Mouse (Mus musculus) frontal cortex, postnatal 14 days (tissue): ENCODE measurements around the gene Leng1.

Source experiments
- DNase-seq, 2 experiments: peaks; one replicate each; pipeline ENCODE4 v3.0.0; 2022; ENCODE audit warnings: low spot score in 2 of 2

The Leng1 gene

DNA sequence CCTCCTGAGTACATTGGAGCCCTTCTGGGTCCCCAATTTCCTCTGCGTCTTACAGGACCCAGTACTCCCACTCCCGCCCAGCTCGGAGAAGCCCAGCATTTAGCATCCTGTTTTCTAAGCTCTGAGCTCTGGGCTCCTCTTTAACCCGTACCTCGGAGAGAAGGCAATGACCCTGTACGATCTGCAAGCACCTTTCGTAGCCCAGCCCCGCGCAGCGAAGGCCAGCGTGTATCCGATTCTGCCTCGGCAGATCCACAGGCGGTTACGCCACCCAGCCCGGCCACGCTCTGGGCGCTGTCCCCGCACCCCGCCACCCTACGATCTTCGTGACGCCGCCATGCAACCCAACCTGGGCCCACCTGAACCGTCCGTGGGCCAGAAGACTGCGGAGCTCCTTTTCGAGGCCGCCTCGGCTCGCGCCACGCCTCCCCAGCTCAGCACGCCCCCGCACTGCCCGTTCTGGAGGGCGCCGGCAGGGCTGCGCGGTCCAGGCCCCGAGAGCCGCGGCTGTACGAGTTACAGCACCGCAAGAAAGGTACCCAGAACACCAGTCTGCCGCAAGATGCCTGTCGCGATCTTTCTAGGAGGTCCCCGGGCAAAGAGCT, 26.8 kb upstream of the Leng1 start, which contains the start of gene Tsen34:
TSS of gene Tsen34 (plus strand) at position 482 of the 605 bp plus-strand sequence.
- DNase-seq, result peak in 1 of 2 experiments; percentile 48

DNA sequence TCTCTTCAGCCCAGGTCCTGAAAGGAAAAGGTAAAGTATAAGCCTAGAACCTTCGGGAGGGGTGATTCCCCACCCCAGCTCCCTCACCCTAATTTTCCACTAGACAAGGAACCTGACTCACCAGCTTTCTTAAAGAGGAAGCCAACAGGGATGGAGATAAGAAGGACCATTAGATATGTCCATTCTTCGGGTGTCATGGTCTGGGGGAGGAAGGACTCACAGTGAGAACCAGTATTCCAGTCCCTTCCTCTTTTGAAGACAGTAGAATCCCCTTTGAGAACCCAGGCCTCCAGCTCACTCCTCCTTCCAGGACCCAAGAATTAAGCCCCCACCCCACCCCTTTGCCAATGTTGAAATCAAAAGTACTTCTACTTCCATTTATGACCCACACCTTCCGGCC, 26.3 kb upstream of the Leng1 start:
- no peak for DNase-seq

DNA sequence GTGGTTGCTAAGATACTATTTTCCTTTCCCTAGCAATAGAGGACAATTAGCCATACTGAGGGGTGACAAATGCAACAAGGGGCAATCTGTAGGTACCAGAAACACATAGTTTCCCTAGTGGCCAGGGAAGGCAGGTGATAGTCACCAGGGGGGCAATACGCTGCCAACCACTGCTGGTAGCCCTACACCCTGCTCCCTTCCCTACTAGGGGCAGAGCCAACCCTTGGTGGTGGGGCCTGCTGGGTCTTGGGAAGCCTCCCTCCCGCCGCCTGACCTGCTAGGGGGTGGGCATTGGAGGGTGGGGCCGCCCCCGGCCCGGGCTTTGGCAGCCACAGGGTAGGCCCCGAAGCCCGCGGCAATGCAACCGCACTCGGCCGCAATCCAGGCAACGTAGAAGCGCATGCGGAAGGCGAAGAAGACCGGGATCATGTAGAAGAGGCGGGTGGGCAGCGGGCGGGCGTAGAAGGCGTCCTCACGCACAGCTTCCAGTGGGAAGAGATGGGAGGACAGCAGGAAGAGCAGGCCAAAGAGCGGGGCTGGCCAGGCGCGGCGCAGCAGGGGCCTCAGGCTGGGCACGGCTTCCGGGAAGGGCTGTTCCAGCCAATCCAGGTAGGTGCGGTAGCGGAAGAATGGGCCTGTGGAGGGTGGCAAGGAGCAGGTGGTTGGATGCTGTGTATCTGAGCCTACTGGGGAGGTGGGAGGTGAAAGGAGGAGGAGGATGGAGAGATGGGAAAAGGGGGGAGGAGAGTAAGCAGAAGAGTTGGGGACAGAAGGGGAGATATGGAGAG, 20.0 kb upstream of the Leng1 start:
- DNase-seq, result no peak

DNA sequence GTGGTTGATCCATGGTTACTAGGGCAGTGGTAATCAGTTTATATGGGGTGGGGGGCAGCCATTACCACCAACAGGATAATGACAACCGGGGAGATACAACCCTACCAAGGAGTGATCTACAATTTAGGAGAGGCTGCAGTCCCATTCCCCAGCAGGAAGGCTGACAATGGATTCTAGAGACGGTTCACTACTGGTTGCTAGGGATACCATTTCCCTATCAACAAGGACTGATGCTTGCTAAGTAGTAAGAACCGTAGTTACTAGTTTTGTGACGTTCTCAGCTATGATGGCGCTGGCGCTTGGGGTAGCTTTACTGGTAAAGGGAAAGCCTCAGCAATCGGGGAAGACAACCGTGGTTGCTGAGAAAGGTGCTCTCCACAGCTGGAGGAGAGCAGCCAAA, 19.1 kb upstream of the Leng1 start:
- no peak for DNase-seq

DNA sequence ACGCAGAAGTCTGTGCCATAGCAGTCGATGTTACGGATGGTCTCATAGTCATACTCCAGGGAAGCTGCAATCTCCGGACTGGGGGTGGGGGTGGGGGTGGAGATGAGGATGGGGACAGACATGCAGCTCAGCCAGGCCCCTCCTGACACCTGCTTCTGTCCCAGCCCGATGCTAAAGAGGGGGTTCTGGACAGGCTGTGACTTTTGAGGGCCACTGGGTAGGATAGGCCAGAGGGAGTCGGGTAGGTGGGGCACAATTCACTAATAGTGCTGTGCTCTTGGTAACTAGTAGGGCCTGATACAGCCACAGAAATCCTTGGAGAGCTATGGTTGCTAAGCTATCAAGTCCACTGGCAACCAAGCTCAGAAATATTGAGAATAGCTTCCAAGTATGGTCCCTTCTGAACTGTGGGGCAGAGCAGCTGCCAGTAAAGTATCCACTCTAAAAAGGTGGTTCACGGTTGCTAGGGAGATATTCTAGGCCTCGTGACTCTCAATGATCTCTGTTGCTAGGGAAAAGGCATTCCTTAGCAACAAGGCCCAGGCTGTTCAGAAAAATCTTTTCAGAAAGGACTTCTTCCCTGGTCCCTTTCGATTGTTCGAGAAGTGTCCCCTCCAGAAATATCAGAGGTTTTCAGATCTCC, 18.4 kb upstream of the Leng1 start:
- no peak for DNase-seq

DNA sequence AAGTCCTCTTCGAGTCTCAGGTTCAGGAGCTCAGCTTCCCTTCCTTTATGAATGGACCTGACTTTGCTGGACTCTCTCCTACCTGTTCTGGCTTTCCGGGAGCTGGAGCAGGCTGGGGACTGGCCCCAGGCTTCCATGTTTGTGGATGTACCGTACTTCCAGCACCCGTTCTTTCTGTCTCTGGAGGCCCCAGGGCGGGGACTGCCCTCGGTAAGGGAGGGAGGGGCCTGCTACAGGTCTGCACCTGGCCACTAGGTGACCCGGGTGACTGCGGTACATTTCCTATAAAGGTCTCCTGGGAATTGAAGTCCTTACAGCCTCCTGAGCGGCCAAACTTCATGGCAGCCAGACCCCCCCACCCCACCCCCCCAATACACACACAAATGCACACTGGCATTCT, 11.7 kb upstream of the Leng1 start, which contains the start of gene Tmc4:
TSS of gene Tmc4 (minus strand) at position 212 of the 400 bp plus-strand sequence.
- DNase-seq, result no peak

DNA sequence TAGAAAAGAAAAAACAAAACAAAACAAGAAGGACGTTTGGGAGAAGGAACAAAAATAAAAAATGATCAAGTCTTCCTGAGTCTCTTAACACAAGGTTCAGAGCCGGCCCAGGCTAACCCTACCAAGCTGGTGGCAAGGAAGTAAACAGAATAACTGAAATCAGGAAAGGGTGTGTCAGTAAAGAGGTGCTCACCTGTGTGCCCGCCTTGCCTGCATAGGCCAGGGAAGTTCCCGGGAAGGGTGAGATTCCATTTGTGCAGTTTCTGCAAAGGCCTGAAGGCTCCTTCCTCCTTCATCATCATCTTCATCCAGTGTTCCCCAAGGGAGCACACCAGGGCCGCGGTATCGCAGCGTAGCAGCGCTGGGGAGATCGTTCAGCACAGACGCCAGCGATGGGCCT, 10.7 kb upstream of the Leng1 start:
- no peak for DNase-seq

DNA sequence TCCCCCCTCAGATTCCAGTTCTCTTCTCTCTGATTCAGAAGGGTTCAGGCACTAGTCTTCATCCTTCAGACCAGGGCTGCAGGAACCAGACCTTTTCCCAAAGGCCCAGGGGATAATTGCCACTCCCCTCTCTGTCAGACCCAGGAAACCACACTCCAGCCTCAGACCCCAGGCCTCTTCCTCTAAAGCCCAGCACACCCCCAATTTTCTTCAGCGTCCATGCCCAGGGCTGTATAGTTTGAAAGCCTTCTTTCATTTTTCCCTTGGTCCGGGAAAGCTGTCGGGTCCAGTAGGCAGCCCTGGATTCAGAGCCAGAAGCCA, 9.5 kb upstream of the Leng1 start:
- DNase-seq, result no peak

DNA sequence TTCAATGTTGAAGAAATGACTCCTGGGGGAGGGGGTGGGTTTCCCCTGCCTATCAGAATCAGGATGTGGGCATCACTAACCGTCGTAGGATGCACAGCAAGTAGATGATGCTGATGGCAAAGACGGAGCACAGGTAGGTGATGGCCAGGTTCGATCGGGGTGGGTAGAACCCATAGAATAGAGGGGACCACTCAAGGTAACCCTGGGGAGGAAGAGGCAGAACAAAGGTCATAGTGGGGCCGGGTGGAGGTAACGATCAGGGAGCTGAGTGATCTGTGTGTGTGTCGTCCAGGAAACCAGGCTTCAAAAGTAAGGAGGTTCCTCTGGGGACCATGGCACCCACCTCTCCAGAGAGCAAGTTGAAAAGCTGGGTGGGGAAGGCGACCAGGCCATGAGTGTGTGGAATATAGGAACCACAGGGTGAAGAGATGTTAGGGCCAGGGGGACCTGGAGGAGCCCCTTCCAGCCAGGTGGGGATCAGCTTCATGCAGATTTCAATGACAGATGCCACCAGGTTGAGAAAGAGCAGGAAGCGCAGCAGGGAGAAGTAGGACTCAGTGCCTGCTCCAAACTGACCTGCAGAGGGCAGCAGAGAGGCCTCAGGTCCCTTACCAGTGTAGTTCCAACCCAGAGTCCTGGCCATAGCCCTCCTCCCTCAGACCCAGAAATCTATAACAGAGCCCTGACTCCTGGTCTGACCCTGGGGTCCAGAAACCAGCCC, 9.0 kb upstream of the Leng1 start:
- DNase-seq, result peak; percentile 54 to 79

DNA sequence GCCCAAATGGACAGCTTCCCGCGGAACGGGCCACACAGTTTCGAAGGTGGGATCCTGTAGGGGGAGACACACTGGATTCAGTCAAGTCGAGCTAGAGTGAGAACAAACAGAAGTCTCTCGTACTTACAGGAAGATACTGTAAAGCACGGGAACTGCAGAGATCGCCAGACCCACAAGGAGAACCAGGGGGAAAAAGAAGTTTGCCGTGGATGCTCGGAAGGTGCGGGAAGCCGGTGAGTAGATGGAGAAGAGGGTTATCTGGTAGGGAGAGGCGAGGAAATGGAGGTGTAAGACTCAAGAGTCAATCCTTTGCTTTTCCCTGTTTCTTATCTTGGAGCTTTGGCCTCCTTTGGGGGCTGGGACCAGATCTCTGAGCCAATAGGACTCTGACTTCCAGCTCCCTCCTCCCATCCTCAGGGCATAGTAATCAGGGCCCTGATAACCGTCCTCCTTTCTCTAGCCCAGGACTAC, 1.3 kb upstream of the Leng1 start:
- DNase-seq, result no peak

DNA sequence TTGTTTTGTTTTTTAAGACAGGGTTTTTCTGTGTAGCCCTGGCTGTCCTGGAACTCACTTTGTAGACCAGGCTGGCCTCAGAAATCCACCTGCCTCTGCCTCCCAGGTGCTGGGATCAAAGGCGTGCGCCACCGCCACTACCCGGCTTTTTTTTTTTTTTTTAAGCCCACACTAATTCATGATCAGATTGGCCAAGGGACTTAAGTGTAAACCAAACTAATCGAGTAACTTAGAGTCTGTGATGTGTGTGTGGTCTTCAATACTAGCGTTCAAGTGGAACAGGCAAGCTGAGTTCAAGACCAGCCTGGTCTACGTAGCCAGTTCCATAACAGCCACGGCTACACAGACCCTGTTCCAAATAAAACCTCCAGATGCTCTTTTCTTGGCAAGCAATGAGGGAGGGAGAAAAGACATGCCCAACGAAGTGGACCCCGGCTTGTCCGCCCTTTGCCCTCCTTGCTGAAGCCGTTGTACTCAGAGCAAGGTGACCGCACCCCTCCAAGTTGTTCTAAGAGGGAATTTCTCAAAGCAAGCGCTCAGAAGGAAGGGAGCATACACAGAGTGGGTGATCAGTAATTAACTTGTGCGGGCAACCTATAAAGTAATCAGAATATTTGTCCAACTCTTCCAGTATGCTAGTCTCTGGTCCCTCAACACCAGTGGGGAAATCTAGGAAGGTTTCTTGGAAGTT, 971 bp downstream of the Leng1 start:
- no peak for DNase-seq

DNA sequence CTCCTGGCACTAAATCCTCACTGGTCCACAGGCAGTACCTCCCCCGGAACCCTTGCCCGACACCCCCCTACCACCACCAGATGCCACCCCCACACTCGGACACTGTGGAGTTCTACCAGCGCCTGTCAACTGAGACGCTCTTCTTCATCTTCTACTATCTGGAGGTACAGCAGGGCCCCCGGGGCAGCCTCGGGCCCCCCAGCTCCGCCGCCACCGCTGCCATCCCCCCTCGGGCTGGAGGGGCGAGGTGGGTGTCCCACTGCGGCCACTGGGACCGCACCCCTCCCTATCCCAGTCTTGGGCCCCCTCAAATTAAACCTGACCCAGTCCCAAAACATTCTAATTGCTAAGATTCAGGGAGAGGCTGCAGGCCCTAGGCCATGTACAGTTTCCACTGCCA, 7.1 kb downstream of the Leng1 start:
- DNase-seq, result no peak

DNA sequence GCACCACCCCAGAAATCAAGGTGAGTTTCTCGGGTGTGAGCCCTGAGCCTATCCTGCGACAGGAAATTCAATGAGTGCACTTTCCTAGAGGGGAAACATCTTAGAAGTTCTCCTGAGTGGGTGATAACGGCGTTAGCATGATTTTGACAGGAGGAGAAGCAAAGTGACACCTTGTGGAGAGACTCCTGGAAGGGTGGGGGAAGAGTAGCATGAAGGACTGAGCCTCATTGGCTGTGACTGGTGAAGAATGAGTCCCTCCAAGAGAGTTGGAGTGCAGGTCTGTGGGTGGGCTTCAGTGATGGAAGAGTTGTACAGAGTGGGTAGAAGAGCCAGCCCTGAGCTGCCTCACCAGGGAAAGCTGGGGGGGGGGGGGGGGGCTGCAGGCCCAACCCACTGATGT, 8.7 kb downstream of the Leng1 start:
- DNase-seq, result no peak

DNA sequence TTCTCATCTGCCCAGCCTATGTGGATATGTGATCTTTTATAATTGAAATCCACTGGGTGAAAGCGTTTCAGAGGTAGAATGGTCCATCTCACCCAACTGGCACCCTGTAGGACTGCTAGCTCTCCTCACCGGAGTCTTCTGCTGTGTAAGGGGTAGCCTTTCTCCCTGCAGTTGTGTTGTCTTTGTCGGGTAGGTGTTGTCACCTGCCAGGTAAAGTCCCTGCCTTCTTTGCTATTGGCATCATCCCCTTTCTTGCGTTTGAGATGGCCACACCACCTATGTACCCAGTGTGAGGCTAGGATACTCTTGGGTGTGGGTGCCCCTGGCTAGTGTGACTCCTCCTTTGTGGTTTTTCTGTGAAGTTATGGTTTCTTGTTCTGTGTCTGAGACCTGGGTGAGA, 19.0 kb downstream of the Leng1 start:
- no peak for DNase-seq

DNA sequence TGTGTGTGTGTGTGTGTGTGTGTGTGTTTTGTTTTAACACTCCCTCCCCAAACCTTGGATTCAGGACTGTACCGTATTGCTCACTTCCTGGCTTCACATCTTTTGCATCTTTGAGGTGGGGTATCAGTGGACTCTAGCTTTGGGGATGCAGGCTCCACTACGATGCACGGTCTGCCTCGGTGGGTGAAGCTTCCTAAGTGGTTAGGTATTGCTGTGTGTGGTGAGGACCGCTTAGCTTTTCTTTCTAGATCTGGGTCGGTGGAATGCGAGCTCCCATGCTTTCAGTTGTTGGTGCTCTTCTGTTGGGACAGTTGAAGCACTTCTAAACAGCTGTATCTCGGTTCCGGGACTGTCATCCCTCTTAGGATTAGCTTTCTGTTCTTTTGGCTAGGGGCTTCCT, 19.5 kb downstream of the Leng1 start:
- DNase-seq, result no peak

DNA sequence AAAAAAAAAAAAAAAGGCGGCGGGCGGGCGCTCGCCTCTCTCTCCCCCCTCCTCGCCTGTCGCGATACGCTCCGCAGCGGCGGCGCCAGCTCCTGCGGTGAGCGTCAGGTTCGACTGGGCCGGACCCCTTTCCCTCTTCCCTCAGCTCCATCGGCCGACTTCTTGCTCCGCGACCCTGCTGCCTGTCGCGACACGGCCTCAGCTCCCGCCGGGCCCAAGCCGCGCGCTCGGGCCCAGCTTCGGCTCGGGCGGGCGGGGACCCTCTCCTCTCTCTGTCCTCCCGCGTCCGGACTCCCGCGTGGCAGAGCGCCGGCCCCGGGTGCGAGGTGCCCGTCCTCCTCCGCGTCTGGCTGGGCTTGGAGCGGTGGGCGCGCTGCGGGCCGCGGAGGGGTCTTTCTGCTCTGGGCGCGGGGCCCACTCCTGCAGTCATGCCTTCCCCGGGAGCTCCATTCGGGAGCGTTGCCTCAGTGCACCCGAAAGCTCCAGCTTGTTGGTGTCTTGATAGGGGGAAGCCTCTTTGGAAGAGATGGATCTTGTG, 20.1 kb downstream of the Leng1 start:
- DNase-seq, result peak in 1 of 2 experiments; percentile 23

DNA sequence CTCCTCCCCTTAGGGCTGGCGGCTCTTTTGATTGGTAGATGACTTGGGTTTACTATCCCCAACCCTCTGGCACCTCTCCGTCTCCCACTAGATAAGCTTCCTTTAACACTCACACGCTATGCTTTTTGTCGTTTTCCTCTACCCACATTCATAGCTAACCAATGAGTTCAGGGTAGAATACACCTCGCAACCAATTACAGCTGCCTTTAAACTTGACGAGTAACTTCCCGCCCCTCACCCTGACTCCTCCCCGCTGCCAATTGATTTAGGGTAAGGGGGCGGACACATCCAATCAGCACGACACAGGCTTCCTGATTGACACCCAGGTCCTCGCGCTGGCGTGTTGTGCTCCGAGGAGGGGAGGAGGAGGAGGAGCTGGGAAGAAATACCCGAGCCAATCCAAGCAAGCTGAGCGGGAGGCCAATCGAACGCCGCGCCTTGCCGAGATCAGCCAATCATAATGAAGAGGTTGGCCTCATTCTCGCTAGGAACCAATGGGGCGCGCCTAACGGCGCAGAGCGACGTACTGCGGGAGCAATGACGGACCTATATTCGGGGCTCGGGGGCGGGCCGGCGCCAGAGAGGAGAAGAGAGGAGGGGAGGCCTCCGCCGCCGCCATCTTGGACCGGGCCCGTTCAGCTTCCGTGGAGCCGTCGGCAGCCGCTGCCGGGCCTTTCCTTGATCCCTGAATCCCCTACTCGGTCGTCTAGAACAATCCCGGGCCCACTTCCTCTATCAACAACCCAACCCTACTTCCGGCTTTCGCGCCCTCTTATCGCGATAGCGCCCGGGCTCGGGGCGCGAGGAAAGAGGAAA, 20.8 kb downstream of the Leng1 start, which contains the start of gene Cnot3:
TSS of gene Cnot3 (plus strand) at position 597 of the 816 bp plus-strand sequence.
- DNase-seq, result peak; percentile 98 to 100

DNA sequence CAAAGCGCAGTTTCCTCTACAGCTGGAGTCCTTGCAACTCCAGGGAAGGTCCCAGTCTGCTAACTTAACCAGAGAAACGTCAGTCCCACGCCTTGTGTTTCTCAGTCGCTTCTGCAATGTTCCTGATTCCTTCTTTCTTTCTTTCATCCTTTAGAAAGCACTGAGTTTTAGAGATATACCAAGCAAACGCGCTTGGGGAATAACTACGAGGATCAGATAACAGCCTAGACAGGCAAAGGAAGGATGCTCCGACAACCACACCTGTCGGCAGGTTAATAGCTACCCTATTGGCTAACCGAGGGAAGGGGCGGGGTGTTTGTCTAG, 21.3 kb downstream of the Leng1 start:
- DNase-seq, result peak in 1 of 2 experiments; percentile 92

DNA sequence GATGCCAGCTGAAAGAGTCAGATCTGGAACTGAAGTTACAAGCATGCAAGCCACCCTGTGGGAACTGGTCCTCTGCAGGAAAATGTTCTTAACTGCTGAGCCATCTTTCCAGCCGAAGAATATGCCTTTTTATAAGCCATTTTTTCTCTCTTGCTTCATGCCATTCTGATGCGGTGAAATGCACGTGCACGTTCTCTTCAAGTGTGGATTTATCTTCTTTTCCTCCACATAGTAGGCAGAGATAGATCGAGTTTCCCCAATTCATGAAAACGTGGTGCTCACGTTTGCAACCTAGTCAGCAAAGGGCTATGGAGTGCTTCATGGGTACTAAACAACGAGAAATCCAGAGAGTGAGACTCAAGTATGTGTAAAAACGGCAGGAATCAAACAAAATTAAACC, 21.8 kb downstream of the Leng1 start:
- no peak for DNase-seq

DNA sequence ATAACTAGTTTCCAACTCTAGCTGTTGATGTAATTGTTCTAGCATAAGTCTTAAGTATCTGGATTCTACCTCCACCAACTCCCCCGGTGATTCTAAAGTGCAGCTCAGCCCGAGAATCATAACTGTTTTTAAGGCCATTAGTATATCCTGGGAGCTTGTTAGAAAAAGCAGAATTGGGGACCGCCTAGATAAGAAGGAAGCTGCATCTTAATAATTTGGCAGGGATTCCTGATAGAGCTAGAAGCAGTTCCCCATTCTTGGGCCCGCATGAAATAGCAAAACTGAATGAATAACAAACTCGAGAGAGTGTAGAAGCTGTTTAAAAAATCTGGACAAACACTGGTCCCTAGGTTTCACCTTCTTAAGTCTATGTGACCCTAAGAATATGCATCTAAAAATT, 22.2 kb downstream of the Leng1 start:
- no peak for DNase-seq

DNA sequence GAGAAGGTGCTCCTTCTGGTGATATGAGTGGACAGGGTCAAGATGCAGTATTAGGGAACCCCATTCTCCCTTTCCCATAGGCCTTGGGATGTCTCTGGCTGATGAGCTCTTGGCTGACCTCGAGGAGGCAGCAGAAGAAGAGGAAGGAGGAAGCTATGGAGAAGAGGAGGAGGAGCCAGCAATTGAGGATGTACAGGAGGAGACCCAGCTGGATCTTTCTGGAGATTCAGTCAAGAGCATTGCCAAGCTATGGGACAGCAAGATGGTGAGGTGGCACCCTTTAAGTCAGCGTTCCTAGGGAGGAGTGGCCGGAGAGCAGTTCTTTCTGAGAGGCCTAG, 35.2 kb downstream of the Leng1 start:
- DNase-seq, result no peak
